ENCODE assay signal across 9 mouse cellular contexts in the genomic region with DNA sequence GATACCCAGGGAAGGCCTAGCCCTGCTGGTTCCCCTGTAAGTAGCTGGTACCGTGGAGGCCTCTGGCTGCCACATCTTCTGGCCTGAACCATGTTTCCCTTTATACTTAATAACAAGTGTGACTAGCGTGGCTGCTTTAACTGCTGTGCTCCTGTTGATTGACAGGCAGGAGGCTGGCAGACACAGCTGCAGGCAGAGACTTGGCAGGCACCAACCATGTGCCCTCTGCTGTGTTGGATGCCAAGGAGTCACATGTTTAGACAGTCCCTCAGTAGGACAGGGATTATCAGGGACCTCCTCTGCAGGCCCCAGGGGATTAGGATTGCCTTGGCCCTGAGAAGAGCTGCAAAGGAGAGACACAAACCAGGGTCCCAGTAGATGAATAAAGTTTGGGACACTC. TPM values are rescaled to one million over a fixed set of nuclear protein-coding genes. Genes with fewer than 3 reads are reported as not detected.
DNase-seq lines count a peak whose midpoint lies in the region; ATAC-seq lines count a peak whose summit lies in the region.
"Had no signal": no experiment of that assay in that cellular context is flagged by ENCODE, and none has a peak within 500 bp of the region (broad histone marks: within the 10 kb centered on the region; RNA-seq: fewer than 3 reads in every experiment).

No protein-coding gene starts in this region.

- DNase-seq in cerebellum, postnatal 10 days, result peak; percentile 42 to 66
- no peak for DNase-seq in cerebellum, adult 18-20 months
- peak; percentile 32 for DNase-seq in layer of hippocampus, adult 9-11 months
- DNase-seq in layer of hippocampus, adult 8-10 months (ENCODE audit: low spot score in 2 of 2), result no peak
- peak; percentile 51 for DNase-seq in gastrocnemius, adult 18-20 months (ENCODE audit: low spot score)
- DNase-seq in kidney, postnatal 36 days, result peak; percentile 53 to 61
- no peak for DNase-seq in embryo, embryonic 10.5 days (ENCODE audit: low spot score)
- DNase-seq: cerebellum, adult 9-10 months had no signal

- no peak for ATAC-seq in frontal cortex, adult (ENCODE audit: low TSS enrichment)

RNA-seq across cellular contexts. Expression of a gene that starts 53.6 kb away (rescaled TPM):
- under 1 TPM in 2 of 4 experiments, not detected in 2; 0.36 to 0.39 TPM for total RNA-seq in layer of hippocampus, adult 8-10 months (2022)
- not detected for total RNA-seq in gastrocnemius, adult 18-20 months (2021)

Comparison
In these comparisons a context has a peak if more than half of its experiments do, and no peak if none do; other contexts are left out.
1. DNase-seq: peak in cerebellum, postnatal 10 days (2 of 2), layer of hippocampus, adult 9-11 months (single experiment), gastrocnemius, adult 18-20 months (single experiment) and kidney, postnatal 36 days (2 of 2); none in cerebellum, adult 18-20 months (0 of 2), layer of hippocampus, adult 8-10 months (0 of 2) and embryo, embryonic 10.5 days (single experiment).